Mouse (Mus musculus) heart, postnatal 10 days (tissue): Measurements from ENCODE around the gene Btg3. TPM values are rescaled to one million over a fixed set of nuclear protein-coding genes. Genes with fewer than 3 reads are reported as not detected.

Experiments
- DNase-seq, 2 experiments: peaks; one replicate each; pipeline ENCODE4 v3.0.0; 2021
- intact Hi-C: fragments of 180-260 bp; cut with DNase I; formaldehyde crosslinking; loops from one replicate; pipeline ENCODE4 v1.15.1; 2025
- total RNA-seq, 2 experiments: library from RNA; stranded (reverse); gene quantifications; 2 replicates each; pipeline ENCODE4 v1.2.3; 2021

Btg3 gene
- total RNA-seq, 2 experiments from 2014 or later = 16.1 to 18.9 TPM

GRCm38 (mm10) chr16:78305606-78306100, 71.3 kb downstream of the Btg3 start:
- peak; percentile 30 for DNase-seq
- intact Hi-C loops = no loop called here

GRCm38 (mm10) chr16:78302678-78303050, 74.3 kb downstream of the Btg3 start:
- intact Hi-C loops = loop anchor here (5.0 kb wide), 1 partner anchor 35 kb away; no protein-coding TSS in a partner anchor
- peak; percentile 36 to 49 for DNase-seq

- intact Hi-C loops = loop anchor here (5.0 kb wide), 1 partner anchor 35 kb away; no protein-coding TSS in a partner anchor
- peak; percentile 37 to 49 for DNase-seq
Measured at GRCm38 (mm10) chr16:78301831-78302677, 74.9 kb downstream of the Btg3 start.

GRCm38 (mm10) chr16:78301183-78301830, 75.7 kb downstream of the Btg3 start, which contains the start of gene Cxadr:
Gene Cxadr, plus strand, starts transcription at chr16:78301489.
- intact Hi-C loops = loop anchor here (5.0 kb wide), 1 partner anchor 34 kb away; no protein-coding TSS in a partner anchor
- DNase-seq = peak; percentile 72 to 74

- intact Hi-C loops = no loop called here
- DNase-seq = no peak
Measured at GRCm38 (mm10) chr16:78296114-78296513, 80.9 kb downstream of the Btg3 start.

- intact Hi-C loops = no loop called here
- DNase-seq = no peak
Measured at GRCm38 (mm10) chr16:78295601-78296000, 81.4 kb downstream of the Btg3 start.

- DNase-seq = no peak
- intact Hi-C loops = no loop called here
Measured at GRCm38 (mm10) chr16:78294606-78295275, 82.3 kb downstream of the Btg3 start.

- intact Hi-C loops = no loop called here
- no peak for DNase-seq
Measured at GRCm38 (mm10) chr16:78294051-78294450, 82.9 kb downstream of the Btg3 start.

GRCm38 (mm10) chr16:78283231-78283630, 93.8 kb downstream of the Btg3 start:
- DNase-seq = no peak
- intact Hi-C loops = no loop called here

Other genes starting within 250 kb of the Btg3 start
- 10 to 100 TPM; 41.4 to 48.1 TPM for gene Cxadr, start 75.7 kb downstream of the Btg3 start, total RNA-seq
- gene D16Ertd472e, start 199.5 kb upstream of the Btg3 start, total RNA-seq = 1 to 10 TPM; 8.6 to 8.8 TPM